Mouse (Mus musculus) Muller cell, postnatal 12 days (primary cell): ENCODE measurements at regions not wholly inside any gene's neighbourhood (a gene's known extent, or its start where the extent isn't known, plus 50 kb on each side); places are given as distances from the start of the nearest gene placed in this dataset.
"Not testable (repeated sequence)": the region's sequence is repeated elsewhere in the genome, so short reads cannot be mapped to it uniquely, and the experiment has no call there.

Experiments
- DNase-seq: peaks from one replicate; pipeline ENCODE4 v3.0.0-alpha.2; 2015; ENCODE audit errors: inconsistent ontology term

- DNase-seq: peak; percentile 62
Measured at GRCm38 (mm10) chr10:57000892-57001722, 485.1 kb upstream of the Hsf2 start.

- no peak for DNase-seq
Measured at GRCm38 (mm10) chr10:57001723-57002110, 484.5 kb upstream of the Hsf2 start.

- DNase-seq: no peak
Measured at GRCm38 (mm10) chr10:57037641-57038040, 448.5 kb upstream of the Hsf2 start.

GRCm38 (mm10) chr10:57040201-57040600, 446.0 kb upstream of the Hsf2 start:
- DNase-seq: no peak

GRCm38 (mm10) chr10:57046021-57046420, 440.2 kb upstream of the Hsf2 start:
- peak; percentile 9 for DNase-seq

GRCm38 (mm10) chr10:57046891-57047290, 439.3 kb upstream of the Hsf2 start:
- DNase-seq: peak; percentile 58

- DNase-seq: no peak
Measured at GRCm38 (mm10) chr10:57047719-57048118, 438.5 kb upstream of the Hsf2 start.

- DNase-seq: not testable (repeated sequence)
Measured at GRCm38 (mm10) chr10:57053375-57053774, 432.8 kb upstream of the Hsf2 start.

- no peak for DNase-seq
Measured at GRCm38 (mm10) chr10:57090131-57090530, 396.1 kb upstream of the Hsf2 start.

- DNase-seq: no peak
Measured at GRCm38 (mm10) chr10:57095920-57096319, 390.3 kb upstream of the Hsf2 start.

GRCm38 (mm10) chr10:57113359-57113758, 372.8 kb upstream of the Hsf2 start:
- DNase-seq: no peak

GRCm38 (mm10) chr10:57114696-57115271, 371.4 kb upstream of the Hsf2 start:
- no peak for DNase-seq

GRCm38 (mm10) chr10:57121514-57121913, 364.7 kb upstream of the Hsf2 start:
- DNase-seq: no peak

- DNase-seq: no peak
Measured at GRCm38 (mm10) chr10:57127185-57127584, 359.0 kb upstream of the Hsf2 start.

GRCm38 (mm10) chr10:57156426-57156825, 329.8 kb upstream of the Hsf2 start:
- DNase-seq: no peak

GRCm38 (mm10) chr10:57156912-57157311, 329.3 kb upstream of the Hsf2 start:
- DNase-seq: no peak

- DNase-seq: peak; percentile 96
Measured at GRCm38 (mm10) chr10:57160546-57160945, 325.6 kb upstream of the Hsf2 start.

GRCm38 (mm10) chr10:57163359-57163758, 322.8 kb upstream of the Hsf2 start:
- no peak for DNase-seq

GRCm38 (mm10) chr10:57183560-57183959, 302.6 kb upstream of the Hsf2 start:
- peak; percentile 20 for DNase-seq

- DNase-seq: no peak
Measured at GRCm38 (mm10) chr10:57210701-57211100, 275.5 kb upstream of the Hsf2 start.

GRCm38 (mm10) chr10:57231117-57231516, 255.1 kb upstream of the Hsf2 start:
- no peak for DNase-seq

GRCm38 (mm10) chr10:57281220-57281619, 205.0 kb upstream of the Hsf2 start:
- no peak for DNase-seq

- DNase-seq: no peak
Measured at GRCm38 (mm10) chr10:57282896-57283295, 203.3 kb upstream of the Hsf2 start.
